Mouse (Mus musculus): ENCODE data around the gene Tmem259. TPM values are rescaled to one million over a fixed set of nuclear protein-coding genes. Genes with fewer than 3 reads are reported as not detected.

Gene Tmem259
- total RNA-seq, 2 experiments from 2014 or later, result 136 TPM

GRCm38 (mm10) chr10:80017771-80018170 lies 33.6 kb upstream of the Tmem259 start:
- intact Hi-C loops (cut with DNase I), result no loop called here
- peak in 1 of 2 experiments; percentile 28 for DNase-seq (ENCODE audit: extremely low spot score in 1 of 2, low spot score in 2 of 2)

- peak in 1 of 2 experiments; percentile 68 for DNase-seq (ENCODE audit: extremely low spot score in 1 of 2, low spot score in 2 of 2)
- intact Hi-C loops (cut with DNase I), result no loop called here
Measured at GRCm38 (mm10) chr10:80017361-80017760, 33.2 kb upstream of the Tmem259 start.

- intact Hi-C loops (cut with DNase I), result no loop called here
- DNase-seq (ENCODE audit: extremely low spot score in 1 of 2, low spot score in 2 of 2), result peak in 1 of 2 experiments; percentile 28
Measured at GRCm38 (mm10) chr10:80016931-80017330, 32.8 kb upstream of the Tmem259 start.

- peak in 1 of 2 experiments; percentile 51 for DNase-seq (ENCODE audit: extremely low spot score in 1 of 2, low spot score in 2 of 2)
- intact Hi-C loops (cut with DNase I), result no loop called here
Measured at GRCm38 (mm10) chr10:80016511-80016910, 32.4 kb upstream of the Tmem259 start, which contains the start of gene Arhgap45. Gene Arhgap45, plus strand, starts transcription at chr10:80016653.

GRCm38 (mm10) chr10:80015583-80015982 lies 31.5 kb upstream of the Tmem259 start:
- peak in 1 of 2 experiments; percentile 25 for DNase-seq (ENCODE audit: extremely low spot score in 1 of 2, low spot score in 2 of 2)
- intact Hi-C loops (cut with DNase I), result no loop called here

- intact Hi-C loops (cut with DNase I), result no loop called here
- DNase-seq (ENCODE audit: extremely low spot score in 1 of 2, low spot score in 2 of 2), result peak in 1 of 2 experiments; percentile 32
Measured at GRCm38 (mm10) chr10:80014484-80015290, 30.6 kb upstream of the Tmem259 start.

GRCm38 (mm10) chr10:80013609-80014008 lies 29.5 kb upstream of the Tmem259 start:
- DNase-seq (ENCODE audit: extremely low spot score in 1 of 2, low spot score in 2 of 2), result peak in 1 of 2 experiments; percentile 38
- intact Hi-C loops (cut with DNase I), result no loop called here

GRCm38 (mm10) chr10:80011740-80012139 lies 27.6 kb upstream of the Tmem259 start:
- intact Hi-C loops (cut with DNase I), result no loop called here
- DNase-seq (ENCODE audit: extremely low spot score in 1 of 2, low spot score in 2 of 2), result no peak

- intact Hi-C loops (cut with DNase I), result no loop called here
- DNase-seq (ENCODE audit: extremely low spot score in 1 of 2, low spot score in 2 of 2), result no peak
Measured at GRCm38 (mm10) chr10:80004233-80004705, 20.1 kb upstream of the Tmem259 start.

- peak in 1 of 2 experiments; percentile 63 for DNase-seq (ENCODE audit: extremely low spot score in 1 of 2, low spot score in 2 of 2)
- intact Hi-C loops (cut with DNase I), result no loop called here
Measured at GRCm38 (mm10) chr10:80003374-80004232, 19.5 kb upstream of the Tmem259 start.

- intact Hi-C loops (cut with DNase I), result no loop called here
- no peak for DNase-seq (ENCODE audit: extremely low spot score in 1 of 2, low spot score in 2 of 2)
Measured at GRCm38 (mm10) chr10:80002829-80003228, 18.7 kb upstream of the Tmem259 start.

- no peak for DNase-seq (ENCODE audit: extremely low spot score in 1 of 2, low spot score in 2 of 2)
- intact Hi-C loops (cut with DNase I), result no loop called here
Measured at GRCm38 (mm10) chr10:80001945-80002344, 17.8 kb upstream of the Tmem259 start.

- DNase-seq (ENCODE audit: extremely low spot score in 1 of 2, low spot score in 2 of 2), result peak in 1 of 2 experiments; percentile 56
- intact Hi-C loops (cut with DNase I), result no loop called here
Measured at GRCm38 (mm10) chr10:79997819-79998218, 13.7 kb upstream of the Tmem259 start.

- peak; percentile 76 for DNase-seq (ENCODE audit: extremely low spot score in 1 of 2, low spot score in 2 of 2)
- intact Hi-C loops (cut with DNase I), result no loop called here
Measured at GRCm38 (mm10) chr10:79997034-79997760, 13.1 kb upstream of the Tmem259 start.

GRCm38 (mm10) chr10:79996272-79997033 lies 12.3 kb upstream of the Tmem259 start, which contains the start of gene Abca7:
Gene Abca7, plus strand, starts transcription at chr10:79996494.
- DNase-seq (ENCODE audit: extremely low spot score in 1 of 2, low spot score in 2 of 2), result peak; percentile 92 to 97
- intact Hi-C loops (cut with DNase I), result no loop called here

- intact Hi-C loops (cut with DNase I), result no loop called here
- DNase-seq (ENCODE audit: extremely low spot score in 1 of 2, low spot score in 2 of 2), result no peak
Measured at GRCm38 (mm10) chr10:79995636-79996035, 11.5 kb upstream of the Tmem259 start.

GRCm38 (mm10) chr10:79994397-79995115 lies 10.4 kb upstream of the Tmem259 start:
- intact Hi-C loops (cut with DNase I), result no loop called here

More at GRCm38 (mm10) chr10:79994397-79995115, 10.4 kb upstream of the Tmem259 start:
- DNase-seq (ENCODE audit: extremely low spot score in 1 of 2, low spot score in 2 of 2), result peak in 1 of 2 experiments; percentile 71

Data from left cerebral cortex, postnatal 10 days (tissue).